Mouse (Mus musculus): Measurements from ENCODE around the gene Chd6. TPM values are rescaled to one million over a fixed set of nuclear protein-coding genes. Genes with fewer than 3 reads are reported as not detected.

Chd6 gene
- polyA plus RNA-seq, 1 experiment from 2014 or later, result 35.3 TPM

DNA sequence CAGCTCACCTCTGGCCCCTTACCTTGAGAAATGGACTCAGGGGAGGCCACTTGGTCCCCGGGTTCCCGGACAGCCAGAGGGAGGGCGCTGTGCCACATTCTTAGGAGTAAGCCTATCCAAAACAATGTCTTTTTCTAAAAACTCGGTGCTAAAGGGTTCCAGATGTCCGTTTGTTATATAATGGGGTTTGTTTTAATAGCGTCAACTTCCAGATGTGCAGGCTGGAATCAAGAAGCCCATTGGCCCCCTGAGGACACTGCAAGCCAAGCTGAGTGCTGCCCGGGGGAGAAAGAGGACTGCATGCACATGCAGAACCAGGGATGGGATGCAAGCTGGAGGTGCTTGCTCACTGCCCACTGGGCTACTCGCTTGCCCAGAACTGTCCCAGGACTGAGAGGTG is 176.6 kb downstream of the Chd6 start:
- ATAC-seq (ENCODE audit: insufficient read depth), result peak; percentile 55; the same call in 1 of the 2 replicates
- no peak overlapping the region for H3K27ac ChIP-seq (ENCODE audit: low read depth)
- peak; percentile 59 for DNase-seq

DNA sequence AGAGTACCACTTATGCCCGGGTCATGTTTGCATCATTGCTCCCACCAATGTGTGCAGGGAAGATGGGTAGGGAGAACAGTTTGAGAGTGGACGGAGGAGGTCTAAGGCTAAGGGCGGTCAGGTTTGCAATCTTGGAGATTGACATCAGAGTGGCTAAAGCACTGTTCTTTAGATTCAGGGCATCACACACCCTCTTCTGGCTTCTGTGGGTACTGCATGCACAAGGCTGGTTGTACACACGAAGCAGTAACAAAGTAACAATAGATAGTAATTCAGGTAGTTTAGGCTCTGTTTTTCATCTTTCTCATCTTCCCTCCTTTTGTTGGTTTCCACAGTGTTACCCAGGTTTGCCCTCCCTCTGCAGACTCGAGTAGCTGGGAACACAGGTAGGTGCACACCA is 177.5 kb downstream of the Chd6 start:
- Histone ChIP-seq H3K4me1 (ENCODE audit: insufficient read depth) (no peaks in the 10 kb centered on the region), H3K27ac (ENCODE audit: low read depth) (no peak overlapping the region), H3K9me3 (ENCODE audit: low read depth, low read length) (no peaks in the 10 kb centered on the region), H3K27me3 (ENCODE audit: insufficient read depth, low read length) (no peaks in the 10 kb centered on the region), H3K36me3 (ENCODE audit: insufficient read depth) (no peaks in the 10 kb centered on the region), H3K9ac (no peak overlapping the region), H3K4me2 (no peak overlapping the region), H3K4me3 (ENCODE audit: low read depth, low read length) (no peak overlapping the region)
- TF ChIP-seq CTCF (IDR thresholded peaks at IDR 0.05; ENCODE audit: low read depth), result no peak
- no peak for ATAC-seq (ENCODE audit: insufficient read depth)
- 92% methylated on average over 5 of the region's 5 CpGs for WGBS
- DNase-seq, result no peak

More for the DNA sequence above, 176.6 kb downstream of the Chd6 start:
- Histone ChIP-seq H3K36me3 (ENCODE audit: insufficient read depth) (no peaks in the 10 kb centered on the region), H3K27me3 (ENCODE audit: insufficient read depth, low read length) (no peaks in the 10 kb centered on the region), H3K4me1 (ENCODE audit: insufficient read depth) (no peaks in the 10 kb centered on the region), H3K9ac (no peak overlapping the region), H3K9me3 (ENCODE audit: low read depth, low read length) (no peaks in the 10 kb centered on the region), H3K4me2 (no peak overlapping the region), H3K4me3 (ENCODE audit: low read depth, low read length) (no peak overlapping the region)
- 43% methylated on average over 8 of the region's 8 CpGs for WGBS
- TF ChIP-seq CTCF (IDR thresholded peaks at IDR 0.05; ENCODE audit: low read depth), result no peak

DNA sequence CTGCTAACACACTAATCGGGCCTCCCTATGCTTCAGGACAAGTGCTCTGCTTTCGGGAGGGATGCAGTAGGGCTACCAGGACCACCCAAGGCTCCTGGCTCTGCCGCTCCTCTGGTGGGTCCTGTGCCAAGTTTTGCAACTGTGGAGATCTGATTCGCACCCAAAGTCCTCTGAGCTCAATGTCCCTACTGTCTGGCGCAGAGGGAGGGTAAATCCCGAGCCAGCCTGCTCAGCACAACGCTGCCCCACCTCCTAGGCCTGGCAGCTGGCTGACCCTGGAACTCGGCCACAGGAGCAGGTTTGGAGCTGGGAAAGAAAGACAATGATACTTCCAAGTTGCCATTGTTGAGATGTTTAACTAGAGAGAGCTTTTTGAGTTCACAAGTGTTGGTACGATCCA is 183.7 kb downstream of the Chd6 start:
- ATAC-seq (ENCODE audit: insufficient read depth) (no peak), DNase-seq (peak; percentile 23)

GRCm38 (mm10) chr2:160921285-160921684 is 187.6 kb downstream of the Chd6 start:
- Histone ChIP-seq H3K4me1 (ENCODE audit: insufficient read depth) (no peaks in the 10 kb centered on the region), H3K36me3 (ENCODE audit: insufficient read depth) (no peaks in the 10 kb centered on the region), H3K27me3 (ENCODE audit: insufficient read depth, low read length) (no peaks in the 10 kb centered on the region), H3K4me3 (ENCODE audit: low read depth, low read length) (no peak overlapping the region), H3K4me2 (peak overlapping the region; percentile 31), H3K27ac (ENCODE audit: low read depth) (no peak overlapping the region), H3K9ac (no peak overlapping the region), H3K9me3 (ENCODE audit: low read depth, low read length) (no peaks in the 10 kb centered on the region)
- peak; percentile 46 for DNase-seq
- ATAC-seq (ENCODE audit: insufficient read depth), result peak; percentile 72
- 31% methylated on average over 7 of the region's 7 CpGs for WGBS
- TF ChIP-seq CTCF (IDR thresholded peaks at IDR 0.05; ENCODE audit: low read depth), result no peak

More for the DNA sequence above, 183.7 kb downstream of the Chd6 start:
- no peaks in the 10 kb centered on the region for H3K4me1 ChIP-seq (ENCODE audit: insufficient read depth)
- no peaks in the 10 kb centered on the region for H3K36me3 ChIP-seq (ENCODE audit: insufficient read depth)
- no peak for TF ChIP-seq CTCF (IDR thresholded peaks at IDR 0.05; ENCODE audit: low read depth)
- H3K27ac ChIP-seq (ENCODE audit: low read depth), result no peak overlapping the region
- no peaks in the 10 kb centered on the region for H3K9me3 ChIP-seq (ENCODE audit: low read depth, low read length)
- no peak overlapping the region for H3K4me2 ChIP-seq
- no peak overlapping the region for H3K9ac ChIP-seq
- no peak overlapping the region for H3K4me3 ChIP-seq (ENCODE audit: low read depth, low read length)
- no peaks in the 10 kb centered on the region for H3K27me3 ChIP-seq (ENCODE audit: insufficient read depth, low read length)
- WGBS, result 65% methylated on average over 9 of the region's 9 CpGs

- no peak for TF ChIP-seq CTCF (IDR thresholded peaks at IDR 0.05; ENCODE audit: low read depth)
- H3K36me3 ChIP-seq (ENCODE audit: insufficient read depth), result no peaks in the 10 kb centered on the region
- H3K4me3 ChIP-seq (ENCODE audit: low read depth, low read length), result no peak overlapping the region
- 0 out of 2 replicates have a peak, but pooled peaks cover 4% of the 10 kb centered on the region for H3K4me1 ChIP-seq (ENCODE audit: insufficient read depth)
- 48% methylated on average over 2 of the region's 2 CpGs for WGBS
- no peak overlapping the region for H3K4me2 ChIP-seq
- H3K27ac ChIP-seq (ENCODE audit: low read depth), result no peak overlapping the region
- no peak overlapping the region for H3K9ac ChIP-seq
- no peak for DNase-seq
- H3K9me3 ChIP-seq (ENCODE audit: low read depth, low read length), result no peaks in the 10 kb centered on the region
- ATAC-seq (ENCODE audit: insufficient read depth), result no peak
- H3K27me3 ChIP-seq (ENCODE audit: insufficient read depth, low read length), result no peaks in the 10 kb centered on the region
Measured at GRCm38 (mm10) chr2:160918930-160919215, 190.0 kb downstream of the Chd6 start.

GRCm38 (mm10) chr2:160918154-160918929 is 190.5 kb downstream of the Chd6 start:
- no peak overlapping the region for H3K27ac ChIP-seq (ENCODE audit: low read depth)
- H3K4me1 ChIP-seq (ENCODE audit: insufficient read depth), result 0 out of 2 replicates have a peak, but pooled peaks cover 4% of the 10 kb centered on the region
- no peaks in the 10 kb centered on the region for H3K36me3 ChIP-seq (ENCODE audit: insufficient read depth)
- DNase-seq (no peak), ATAC-seq (ENCODE audit: insufficient read depth) (no peak)
- TF ChIP-seq CTCF (IDR thresholded peaks at IDR 0.05; ENCODE audit: low read depth), result no peak
- WGBS, result 62% methylated on average over 8 of the region's 8 CpGs
- H3K27me3 ChIP-seq (ENCODE audit: insufficient read depth, low read length), result no peaks in the 10 kb centered on the region
- H3K4me3 ChIP-seq (ENCODE audit: low read depth, low read length), result no peak overlapping the region
- no peak overlapping the region for H3K4me2 ChIP-seq
- H3K9me3 ChIP-seq (ENCODE audit: low read depth, low read length), result no peaks in the 10 kb centered on the region
- no peak overlapping the region for H3K9ac ChIP-seq

DNA sequence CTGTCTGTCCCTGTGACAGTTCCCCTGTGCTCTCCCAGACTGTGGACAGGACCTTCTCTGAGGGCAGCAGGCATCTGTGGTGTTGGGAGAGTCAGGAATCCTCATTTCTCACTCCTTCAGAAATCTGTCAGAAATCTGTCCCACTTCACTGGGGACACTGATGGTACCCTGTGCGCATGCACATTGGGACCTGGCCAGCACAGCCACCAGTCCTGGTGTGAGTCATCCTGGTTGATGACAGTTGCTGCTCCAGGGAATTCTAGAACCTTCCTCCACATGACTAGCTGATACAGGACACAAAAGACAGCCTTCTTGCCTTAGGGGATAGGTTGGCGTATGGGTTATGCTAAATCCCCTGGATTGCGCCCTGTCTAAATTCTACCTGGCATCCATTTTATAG is 191.6 kb downstream of the Chd6 start:
- H3K36me3 ChIP-seq (ENCODE audit: insufficient read depth), result no peaks in the 10 kb centered on the region
- WGBS, result 92% methylated on average over 3 of the region's 3 CpGs

More for the DNA sequence above, 191.6 kb downstream of the Chd6 start:
- Histone ChIP-seq H3K9ac (no peak overlapping the region), H3K4me1 (ENCODE audit: insufficient read depth) (0 out of 2 replicates have a peak, but pooled peaks cover 4% of the 10 kb centered on the region), H3K27me3 (ENCODE audit: insufficient read depth, low read length) (peaks cover 5% of the 10 kb centered on the region), H3K27ac (ENCODE audit: low read depth) (no peak overlapping the region), H3K4me2 (no peak overlapping the region), H3K9me3 (ENCODE audit: low read depth, low read length) (no peaks in the 10 kb centered on the region), H3K4me3 (ENCODE audit: low read depth, low read length) (no peak overlapping the region)
- DNase-seq (no peak), ATAC-seq (ENCODE audit: insufficient read depth) (no peak)
- TF ChIP-seq CTCF (IDR thresholded peaks at IDR 0.05; ENCODE audit: low read depth), result no peak

Measured in lung, embryonic 14.5 days (tissue).